Mouse (Mus musculus): Measurements from ENCODE around the gene March10. TPM values are rescaled to one million over a fixed set of nuclear protein-coding genes. Genes with fewer than 3 reads are reported as not detected.
A peak's percentile ranks its signal among the peaks of the same experiment; 100 is the strongest.

March10 gene
- polyA plus RNA-seq, 1 experiment from 2014 or later: 0.35 TPM

- H3K4me2 ChIP-seq (ENCODE audit: low read length): no peak overlapping the region
- no peaks in the 10 kb centered on the region for H3K9me3 ChIP-seq (ENCODE audit: control insufficient read depth, low read length)
- no peaks in the 10 kb centered on the region for H3K36me3 ChIP-seq (ENCODE audit: control insufficient read depth, insufficient read depth)
- no peaks in the 10 kb centered on the region for H3K27me3 ChIP-seq (replicated peaks; ENCODE audit: control insufficient read depth, insufficient read depth, low read length)
- no peak overlapping the region for H3K9ac ChIP-seq (replicated peaks; ENCODE audit: low read depth, low read length)
- H3K27ac ChIP-seq (ENCODE audit: low read length): no peak overlapping the region
- peaks cover 20% of the 10 kb centered on the region for H3K4me1 ChIP-seq (replicated peaks; ENCODE audit: control insufficient read depth, insufficient read depth, low read length)
- H3K4me3 ChIP-seq (replicated peaks; ENCODE audit: low read length): no peak overlapping the region
- no peak for ATAC-seq
- 67% methylated on average over 8 of the region's 8 CpGs for WGBS
These were observed 12.6 kb upstream of the March10 start for GRCm38 (mm10) chr11:105469091-105469507.

- no peaks in the 10 kb centered on the region for H3K9me3 ChIP-seq (ENCODE audit: control insufficient read depth, low read length)
- ATAC-seq: no peak
- no peaks in the 10 kb centered on the region for H3K27me3 ChIP-seq (replicated peaks; ENCODE audit: control insufficient read depth, insufficient read depth, low read length)
- no peak overlapping the region for H3K27ac ChIP-seq (ENCODE audit: low read length)
- H3K4me1 ChIP-seq (replicated peaks; ENCODE audit: control insufficient read depth, insufficient read depth, low read length): peaks cover 13% of the 10 kb centered on the region
- H3K36me3 ChIP-seq (ENCODE audit: control insufficient read depth, insufficient read depth): no peaks in the 10 kb centered on the region
- H3K4me3 ChIP-seq (replicated peaks; ENCODE audit: low read length): no peak overlapping the region
- no peak overlapping the region for H3K4me2 ChIP-seq (ENCODE audit: low read length)
- no peak overlapping the region for H3K9ac ChIP-seq (replicated peaks; ENCODE audit: low read depth, low read length)
- 73% methylated on average over 5 of the region's 5 CpGs for WGBS
These were observed 11.9 kb upstream of the March10 start for GRCm38 (mm10) chr11:105468436-105468835.

DNA sequence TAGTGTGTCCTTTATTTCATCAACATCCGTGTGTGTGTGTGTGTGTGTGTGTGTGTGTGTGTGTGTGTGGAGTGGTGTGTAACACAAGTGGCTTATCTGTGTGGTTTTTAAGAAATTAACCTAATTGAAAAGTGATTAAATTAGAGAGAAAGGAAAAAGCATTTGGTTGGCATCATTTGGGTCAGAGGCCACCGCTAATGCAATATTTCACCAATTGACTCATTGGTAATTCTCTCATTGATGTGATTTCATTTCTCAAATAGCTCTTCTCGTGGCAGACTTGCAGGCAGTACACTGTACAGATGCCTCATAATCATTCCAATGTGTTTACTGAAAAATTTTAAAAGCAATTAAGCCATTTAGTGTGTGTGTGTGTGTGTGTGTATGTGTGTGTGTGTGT is 11.3 kb upstream of the March10 start:
- Histone ChIP-seq H3K4me3 (replicated peaks; ENCODE audit: low read length) (no peak overlapping the region), H3K9ac (replicated peaks; ENCODE audit: low read depth, low read length) (no peak overlapping the region), H3K4me2 (ENCODE audit: low read length) (no peak overlapping the region), H3K36me3 (ENCODE audit: control insufficient read depth, insufficient read depth) (no peaks in the 10 kb centered on the region), H3K27ac (ENCODE audit: low read length) (no peak overlapping the region), H3K27me3 (replicated peaks; ENCODE audit: control insufficient read depth, insufficient read depth, low read length) (no peaks in the 10 kb centered on the region), H3K9me3 (ENCODE audit: control insufficient read depth, low read length) (no peaks in the 10 kb centered on the region), H3K4me1 (replicated peaks; ENCODE audit: control insufficient read depth, insufficient read depth, low read length) (peaks cover 8% of the 10 kb centered on the region)
- 71% methylated on average over 3 of the region's 3 CpGs for WGBS
- ATAC-seq: no peak

- no peaks in the 10 kb centered on the region for H3K27me3 ChIP-seq (replicated peaks; ENCODE audit: control insufficient read depth, insufficient read depth, low read length)
- no peak overlapping the region for H3K27ac ChIP-seq (ENCODE audit: low read length)
- ATAC-seq: no peak
- H3K9ac ChIP-seq (replicated peaks; ENCODE audit: low read depth, low read length): no peak overlapping the region
- 39% methylated on average over 9 of the region's 9 CpGs for WGBS
- H3K4me2 ChIP-seq (ENCODE audit: low read length): no peak overlapping the region
- H3K4me3 ChIP-seq (replicated peaks; ENCODE audit: low read length): no peak overlapping the region
- H3K36me3 ChIP-seq (ENCODE audit: control insufficient read depth, insufficient read depth): no peaks in the 10 kb centered on the region
- H3K4me1 ChIP-seq (replicated peaks; ENCODE audit: control insufficient read depth, insufficient read depth, low read length): peaks cover 8% of the 10 kb centered on the region
- H3K9me3 ChIP-seq (ENCODE audit: control insufficient read depth, low read length): no peaks in the 10 kb centered on the region
These were observed 10.7 kb upstream of the March10 start for GRCm38 (mm10) chr11:105467266-105467665.

GRCm38 (mm10) chr11:105466756-105467155 is 10.2 kb upstream of the March10 start:
- Histone ChIP-seq H3K36me3 (ENCODE audit: control insufficient read depth, insufficient read depth) (no peaks in the 10 kb centered on the region), H3K4me3 (replicated peaks; ENCODE audit: low read length) (no peak overlapping the region), H3K9me3 (ENCODE audit: control insufficient read depth, low read length) (no peaks in the 10 kb centered on the region), H3K27ac (ENCODE audit: low read length) (no peak overlapping the region), H3K9ac (replicated peaks; ENCODE audit: low read depth, low read length) (no peak overlapping the region), H3K4me2 (ENCODE audit: low read length) (no peak overlapping the region), H3K27me3 (replicated peaks; ENCODE audit: control insufficient read depth, insufficient read depth, low read length) (no peaks in the 10 kb centered on the region), H3K4me1 (replicated peaks; ENCODE audit: control insufficient read depth, insufficient read depth, low read length) (peaks cover 8% of the 10 kb centered on the region)
- ATAC-seq: no peak
- 43% methylated on average over 4 of the region's 4 CpGs for WGBS

GRCm38 (mm10) chr11:105465488-105465887 is 9.0 kb upstream of the March10 start:
- no peak overlapping the region for H3K4me2 ChIP-seq (ENCODE audit: low read length)
- H3K9me3 ChIP-seq (ENCODE audit: control insufficient read depth, low read length): no peaks in the 10 kb centered on the region
- no peak overlapping the region for H3K27ac ChIP-seq (ENCODE audit: low read length)
- peaks cover 8% of the 10 kb centered on the region for H3K4me1 ChIP-seq (replicated peaks; ENCODE audit: control insufficient read depth, insufficient read depth, low read length)
- 85% methylated on average over 9 of the region's 9 CpGs for WGBS
- no peak overlapping the region for H3K9ac ChIP-seq (replicated peaks; ENCODE audit: low read depth, low read length)
- ATAC-seq: no peak
- no peaks in the 10 kb centered on the region for H3K36me3 ChIP-seq (ENCODE audit: control insufficient read depth, insufficient read depth)
- H3K4me3 ChIP-seq (replicated peaks; ENCODE audit: low read length): no peak overlapping the region
- H3K27me3 ChIP-seq (replicated peaks; ENCODE audit: control insufficient read depth, insufficient read depth, low read length): no peaks in the 10 kb centered on the region

- no peaks in the 10 kb centered on the region for H3K27me3 ChIP-seq (replicated peaks; ENCODE audit: control insufficient read depth, insufficient read depth, low read length)
- H3K9me3 ChIP-seq (ENCODE audit: control insufficient read depth, low read length): no peaks in the 10 kb centered on the region
- H3K36me3 ChIP-seq (ENCODE audit: control insufficient read depth, insufficient read depth): no peaks in the 10 kb centered on the region
- no peak overlapping the region for H3K27ac ChIP-seq (ENCODE audit: low read length)
- H3K4me1 ChIP-seq (replicated peaks; ENCODE audit: control insufficient read depth, insufficient read depth, low read length): peaks cover 8% of the 10 kb centered on the region
- ATAC-seq: no peak
- no peak overlapping the region for H3K4me3 ChIP-seq (replicated peaks; ENCODE audit: low read length)
- 81% methylated on average over 8 of the region's 8 CpGs for whole genome bisulfite sequencing
- H3K9ac ChIP-seq (replicated peaks; ENCODE audit: low read depth, low read length): no peak overlapping the region
- H3K4me2 ChIP-seq (ENCODE audit: low read length): no peak overlapping the region
These were observed 8.0 kb upstream of the March10 start for GRCm38 (mm10) chr11:105464430-105464967.

- Histone ChIP-seq H3K4me1 (replicated peaks; ENCODE audit: control insufficient read depth, insufficient read depth, low read length) (peaks cover 17% of the 10 kb centered on the region), H3K4me3 (replicated peaks; ENCODE audit: low read length) (no peak overlapping the region)
- WGBS: 30% methylated on average over 5 of the region's 5 CpGs
These were observed 3.4 kb upstream of the March10 start for GRCm38 (mm10) chr11:105459900-105460299.

DNA sequence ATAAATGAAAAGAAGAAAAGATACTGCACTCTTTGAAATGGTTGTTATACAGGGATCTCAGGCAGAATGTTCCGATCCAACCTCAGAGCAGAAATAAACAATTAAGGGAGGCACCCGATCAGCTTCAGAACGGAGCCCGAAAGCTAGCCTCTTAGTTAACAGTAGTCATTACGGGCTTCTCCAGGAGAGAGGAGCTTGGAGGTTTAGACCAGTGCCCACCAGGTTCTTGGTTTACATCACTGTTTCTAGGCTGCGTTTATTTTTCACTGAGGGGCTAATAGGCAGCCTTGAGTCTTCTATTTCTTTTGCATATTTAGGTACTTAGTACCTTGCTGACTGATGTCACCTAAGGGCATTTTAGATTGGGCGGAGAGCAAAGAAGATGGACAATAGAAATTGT is 506 bp upstream of the March10 start:
- ATAC-seq: peak; percentile 37
- peak overlapping the region; percentile 87 for H3K4me2 ChIP-seq (ENCODE audit: low read length)
- H3K4me3 ChIP-seq (replicated peaks; ENCODE audit: low read length): peak overlapping the region; percentile 59
- WGBS: 35% methylated on average over 7 of the region's 7 CpGs
- H3K9me3 ChIP-seq (ENCODE audit: control insufficient read depth, low read length): no peaks in the 10 kb centered on the region
- no peaks in the 10 kb centered on the region for H3K36me3 ChIP-seq (ENCODE audit: control insufficient read depth, insufficient read depth)
- no peaks in the 10 kb centered on the region for H3K27me3 ChIP-seq (replicated peaks; ENCODE audit: control insufficient read depth, insufficient read depth, low read length)
- peak overlapping the region; percentile 85 for H3K27ac ChIP-seq (ENCODE audit: low read length)
- peaks cover 17% of the 10 kb centered on the region for H3K4me1 ChIP-seq (replicated peaks; ENCODE audit: control insufficient read depth, insufficient read depth, low read length)
- H3K9ac ChIP-seq (replicated peaks; ENCODE audit: low read depth, low read length): peak overlapping the region; percentile 73

More at GRCm38 (mm10) chr11:105459900-105460299, 3.4 kb upstream of the March10 start:
- H3K27me3 ChIP-seq (replicated peaks; ENCODE audit: control insufficient read depth, insufficient read depth, low read length): no peaks in the 10 kb centered on the region
- H3K9me3 ChIP-seq (ENCODE audit: control insufficient read depth, low read length): no peaks in the 10 kb centered on the region
- ATAC-seq: no peak
- no peak overlapping the region for H3K4me2 ChIP-seq (ENCODE audit: low read length)
- no peak overlapping the region for H3K27ac ChIP-seq (ENCODE audit: low read length)
- no peak overlapping the region for H3K9ac ChIP-seq (replicated peaks; ENCODE audit: low read depth, low read length)
- no peaks in the 10 kb centered on the region for H3K36me3 ChIP-seq (ENCODE audit: control insufficient read depth, insufficient read depth)

DNA sequence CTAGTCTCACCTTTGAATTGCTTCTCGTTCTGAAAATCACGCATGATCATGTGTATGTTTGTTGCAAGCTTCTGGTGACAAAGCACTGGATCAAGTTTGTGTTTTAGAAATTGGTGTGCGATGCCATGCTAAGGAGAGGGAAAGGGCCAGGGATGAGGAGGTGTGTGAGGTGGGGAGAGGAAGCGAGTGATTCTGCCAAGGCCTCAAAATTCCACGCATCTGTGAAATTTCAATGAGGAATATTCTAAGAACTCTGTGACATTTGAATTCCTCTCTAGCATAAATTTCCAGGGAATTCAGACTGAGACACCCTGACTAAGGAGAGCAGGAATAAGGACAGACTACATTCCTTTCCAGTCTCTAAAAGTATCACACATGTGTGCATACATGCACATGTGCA is 1.4 kb downstream of the March10 start:
- no peaks in the 10 kb centered on the region for H3K9me3 ChIP-seq (ENCODE audit: control insufficient read depth, low read length)
- no peak overlapping the region for H3K4me2 ChIP-seq (ENCODE audit: low read length)
- 88% methylated on average over 5 of the region's 5 CpGs for WGBS
- no peak overlapping the region for H3K4me3 ChIP-seq (replicated peaks; ENCODE audit: low read length)
- no peak overlapping the region for H3K27ac ChIP-seq (ENCODE audit: low read length)
- H3K9ac ChIP-seq (replicated peaks; ENCODE audit: low read depth, low read length): no peak overlapping the region
- H3K4me1 ChIP-seq (replicated peaks; ENCODE audit: control insufficient read depth, insufficient read depth, low read length): peaks cover 20% of the 10 kb centered on the region
- no peaks in the 10 kb centered on the region for H3K36me3 ChIP-seq (ENCODE audit: control insufficient read depth, insufficient read depth)
- ATAC-seq: no peak
- H3K27me3 ChIP-seq (replicated peaks; ENCODE audit: control insufficient read depth, insufficient read depth, low read length): no peaks in the 10 kb centered on the region
